Mouse (Mus musculus) testis, postnatal 10 days (tissue): Measurements from ENCODE around the gene Atp7a.

Experiments used
- DNase-seq: peaks from one replicate; pipeline ENCODE4 v3.0.0; 2021; ENCODE audit warnings: low spot score

The Atp7a gene

GRCm38 (mm10) chrX:106171106-106171852, 144.2 kb downstream of the Atp7a start:
- peak; percentile 80 for DNase-seq

- DNase-seq = no peak
These were observed 144.7 kb downstream of the Atp7a start for GRCm38 (mm10) chrX:106171853-106172154.
